17 mouse cellular contexts compared by ENCODE assay signal in the genomic region with DNA sequence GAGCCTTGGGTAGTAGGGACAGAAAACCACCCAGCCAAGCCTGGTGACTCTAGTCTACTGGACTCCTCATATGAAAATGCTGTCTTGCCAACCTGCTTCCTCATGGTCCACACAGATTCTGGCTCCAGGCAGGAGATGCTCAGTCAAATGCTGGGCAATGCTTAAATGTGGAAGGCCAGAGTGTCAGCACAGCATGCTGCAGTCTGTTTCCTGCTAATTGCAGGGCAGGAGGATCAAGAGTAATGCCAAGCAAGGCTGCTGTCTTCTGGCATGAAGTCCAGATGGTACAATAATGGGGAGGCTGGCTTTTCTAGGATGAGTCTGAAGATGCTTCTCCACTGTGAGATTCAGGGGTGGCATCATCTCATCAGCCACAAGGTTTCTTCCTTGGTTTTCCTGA. TPM values are rescaled to one million over a fixed set of nuclear protein-coding genes. Genes with fewer than 3 reads are reported as not detected.
DNase-seq lines count a peak whose midpoint lies in the region; ATAC-seq lines count a peak whose summit lies in the region.
"Had no signal": no experiment of that assay in that cellular context is flagged by ENCODE, and none has a peak within 500 bp of the region (broad histone marks: within the 10 kb centered on the region; RNA-seq: fewer than 3 reads in every experiment).

No protein-coding gene starts in this region.

- intact Hi-C loops in heart, postnatal 14 days (cut with DNase I) = no loop called here

- H3K4me3 ChIP-seq in heart, embryonic 15.5 days = no peak overlapping the region
- H3K4me3 ChIP-seq: forebrain, embryonic 13.5 days; layer of hippocampus, adult 2 months; liver, embryonic 13.5 days; lung, embryonic 15.5 days had no signal

- no peak overlapping the region for H3K4me2 ChIP-seq in heart, embryonic 15.5 days
- H3K4me2 ChIP-seq: forebrain, embryonic 13.5 days; liver, embryonic 13.5 days; lung, embryonic 15.5 days had no signal

- peaks cover 20% of the 10 kb centered on the region for H3K4me1 ChIP-seq in heart, embryonic 15.5 days (replicated peaks)
- H3K4me1 ChIP-seq: forebrain, embryonic 13.5 days; liver, embryonic 13.5 days; lung, embryonic 15.5 days had no signal

- ATAC-seq in heart, embryonic 15.5 days (replicated peaks; ENCODE audit: insufficient number of reproducible peaks, insufficient read depth, low FRiP score, low read depth) = no peak
- peak; percentile 87 for ATAC-seq in cerebellum, adult (ENCODE audit: insufficient number of reproducible peaks, low FRiP score, low TSS enrichment)
- ATAC-seq: forebrain, embryonic 13.5 days had no signal

- no peaks in the 10 kb centered on the region for H3K9me3 ChIP-seq in heart, embryonic 15.5 days (replicated peaks)
- H3K9me3 ChIP-seq: forebrain, embryonic 13.5 days; liver, embryonic 13.5 days; lung, embryonic 15.5 days had no signal

- no peak for DNase-seq in heart, postnatal 14 days
- peak; percentile 59 to 77 for DNase-seq in cerebellum, adult 18-20 months
- DNase-seq in cerebellum, postnatal 36 days = peak; percentile 66 to 71
- DNase-seq in frontal cortex, postnatal 10 days (ENCODE audit: low spot score in 2 of 2) = no peak
- DNase-seq in gastrocnemius, adult 8-10 months (ENCODE audit: low spot score in 2 of 2) = no peak
- DNase-seq: kidney, adult 18-20 months; kidney, postnatal 10 days; liver, embryonic 13.5 days; midbrain, embryonic 14.5 days had no signal

- peak overlapping the region; percentile 94 for H3K27ac ChIP-seq in heart, embryonic 15.5 days
- H3K27ac ChIP-seq: forebrain, embryonic 13.5 days; layer of hippocampus, adult 2 months; liver, embryonic 13.5 days; lung, embryonic 15.5 days had no signal

- no peaks in the 10 kb centered on the region for H3K36me3 ChIP-seq in heart, embryonic 15.5 days
- H3K36me3 ChIP-seq: liver, embryonic 13.5 days; lung, embryonic 15.5 days had no signal

- no peaks in the 10 kb centered on the region for H3K27me3 ChIP-seq in heart, embryonic 15.5 days
- H3K27me3 ChIP-seq: forebrain, embryonic 13.5 days; liver, embryonic 13.5 days; lung, embryonic 15.5 days had no signal

- no peak overlapping the region for H3K9ac ChIP-seq in heart, embryonic 15.5 days
- H3K9ac ChIP-seq: forebrain, embryonic 13.5 days; liver, embryonic 13.5 days; lung, embryonic 15.5 days had no signal

RNA-seq across cellular contexts. Expression of gene Pcare, which starts 32.3 kb away (rescaled TPM):
- 0.03 TPM in 1 of 2 replicates, not detected in the other for polyA plus RNA-seq in heart, embryonic 15.5 days (2015; fragmentation: Nextera tagmentation; extraction: Ambion mirVana)
- under 1 TPM; 0.26 to 0.41 TPM for total RNA-seq in heart, postnatal 14 days (2021)
- not detected for total RNA-seq in gastrocnemius, adult 8-10 months (2022)
- total RNA-seq: megakaryocyte progenitor cell, adult 5-6 weeks; neutrophil, adult 5-6 weeks had no signal
- polyA plus RNA-seq: forebrain, embryonic 13.5 days; limb, embryonic 11.5 days; lung, embryonic 15.5 days; midbrain, embryonic 14.5 days had no signal

RNA-seq across cellular contexts. Expression of gene Togaram2, which starts 47.4 kb away (rescaled TPM):
- polyA plus RNA-seq in heart, embryonic 15.5 days (2015; fragmentation: Nextera tagmentation; extraction: Ambion mirVana) = 2.3 and 2.6 TPM in 2 replicates
- total RNA-seq in heart, postnatal 14 days (2021) = 1 to 10 TPM; 2.0 to 2.3 TPM
- 1 to 10 TPM; 1.4 to 2.4 (median 2.1) TPM for total RNA-seq in gastrocnemius, adult 8-10 months (2022)
- total RNA-seq: megakaryocyte progenitor cell, adult 5-6 weeks; neutrophil, adult 5-6 weeks had no signal
- polyA plus RNA-seq: limb, embryonic 11.5 days; liver, embryonic 13.5 days had no signal

RNA-seq across cellular contexts. Expression of gene Clip4, which starts 47.8 kb away (rescaled TPM):
- polyA plus RNA-seq in heart, embryonic 15.5 days (2015; fragmentation: Nextera tagmentation; extraction: Ambion mirVana) = 35.4 and 37.7 TPM in 2 replicates
- 100 to 1,000 TPM; 154 to 172 TPM for total RNA-seq in heart, postnatal 14 days (2021)
- 100 to 1,000 TPM; 105 to 135 (median 118) TPM for total RNA-seq in gastrocnemius, adult 8-10 months (2022)
- total RNA-seq: neutrophil, adult 5-6 weeks had no signal

Comparison
In these comparisons a context has a peak if more than half of its experiments do, and no peak if none do; other contexts are left out.
1. DNase-seq: peak in cerebellum, adult 18-20 months (2 of 2) and cerebellum, postnatal 36 days (2 of 2); none in heart, postnatal 14 days (0 of 2), frontal cortex, postnatal 10 days (0 of 2) and gastrocnemius, adult 8-10 months (0 of 2).